Mouse (Mus musculus) mature B cell (primary cell): ENCODE data around the gene Slc25a25.

Source experiments
- in situ Hi-C: fragments of 300-500 bp; cut with MboI; formaldehyde crosslinking; loops from 2 replicates; pipeline ENCODE4 v1.14.3; 2019

The Slc25a25 gene

GRCm38 (mm10) chr2:32459657-32460056 lies 8.4 kb upstream of the Slc25a25 start:
- in situ Hi-C loops, result no loop called here

GRCm38 (mm10) chr2:32458300-32458699 lies 7.1 kb upstream of the Slc25a25 start:
- in situ Hi-C loops, result no loop called here

- in situ Hi-C loops, result no loop called here
Observed at GRCm38 (mm10) chr2:32455101-32455500, 3.9 kb upstream of the Slc25a25 start.

GRCm38 (mm10) chr2:32454633-32455032 lies 3.4 kb upstream of the Slc25a25 start:
- in situ Hi-C loops, result no loop called here

GRCm38 (mm10) chr2:32453641-32454303 lies 2.5 kb upstream of the Slc25a25 start:
- in situ Hi-C loops, result no loop called here

- in situ Hi-C loops, result no loop called here
Observed at GRCm38 (mm10) chr2:32452441-32452971, 1.3 kb upstream of the Slc25a25 start.

GRCm38 (mm10) chr2:32451870-32452372 lies 676 bp upstream of the Slc25a25 start:
- in situ Hi-C loops, result no loop called here

- in situ Hi-C loops, result no loop called here
Observed at GRCm38 (mm10) chr2:32449761-32450754, 1.2 kb downstream of the Slc25a25 start, which contains the start of gene Naif1. Gene Naif1, plus strand, starts transcription at chr2:32450457.

- in situ Hi-C loops, result no loop called here
Observed at GRCm38 (mm10) chr2:32448480-32448879, 2.8 kb downstream of the Slc25a25 start.

- in situ Hi-C loops, result no loop called here
Observed at GRCm38 (mm10) chr2:32447264-32447936, 3.8 kb downstream of the Slc25a25 start.

- in situ Hi-C loops, result no loop called here
Observed at GRCm38 (mm10) chr2:32445535-32445934, 5.7 kb downstream of the Slc25a25 start.

GRCm38 (mm10) chr2:32441550-32441949 lies 9.7 kb downstream of the Slc25a25 start:
- in situ Hi-C loops, result no loop called here

- in situ Hi-C loops, result no loop called here
Observed at GRCm38 (mm10) chr2:32440632-32441031, 10.6 kb downstream of the Slc25a25 start.

GRCm38 (mm10) chr2:32440164-32440563 lies 11.1 kb downstream of the Slc25a25 start:
- in situ Hi-C loops, result no loop called here

GRCm38 (mm10) chr2:32439177-32439576 lies 12.1 kb downstream of the Slc25a25 start:
- in situ Hi-C loops, result no loop called here

GRCm38 (mm10) chr2:32438733-32439132 lies 12.5 kb downstream of the Slc25a25 start:
- in situ Hi-C loops, result no loop called here

- in situ Hi-C loops, result no loop called here
Observed at GRCm38 (mm10) chr2:32437612-32438166, 13.6 kb downstream of the Slc25a25 start.

GRCm38 (mm10) chr2:32436686-32437372 lies 14.4 kb downstream of the Slc25a25 start:
- in situ Hi-C loops, result no loop called here

GRCm38 (mm10) chr2:32430701-32431676 lies 20.3 kb downstream of the Slc25a25 start:
- in situ Hi-C loops, result no loop called here
